Mouse (Mus musculus): Measurements from ENCODE around the gene Pard3b. TPM values are rescaled to one million over a fixed set of nuclear protein-coding genes. Genes with fewer than 3 reads are reported as not detected.

The Pard3b gene
- polyA plus RNA-seq, 1 experiment = 0.71 TPM

DNA sequence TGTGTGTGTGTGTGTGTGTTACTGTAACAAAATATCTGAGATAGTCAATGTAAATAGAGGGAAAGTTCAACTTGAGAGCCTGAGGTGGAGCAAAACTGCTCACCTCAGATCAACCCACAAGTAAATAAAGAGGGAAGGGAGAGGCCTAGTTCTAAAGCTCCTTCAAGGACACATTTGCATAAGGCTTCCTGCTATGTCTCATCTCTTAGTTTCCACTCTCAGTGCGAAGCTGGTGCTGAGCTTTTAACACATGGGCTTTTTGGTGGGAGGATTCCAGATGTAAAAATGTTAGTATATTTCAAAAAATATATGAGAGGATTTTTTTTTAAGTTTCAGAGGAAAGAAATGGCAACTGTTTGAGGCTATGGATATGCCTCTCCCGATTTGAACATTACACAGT is 294.9 kb downstream of the Pard3b start:
- WGBS = 81% methylated on average over 2 of the region's 2 CpGs
- no peaks in the 10 kb centered on the region for H3K36me3 ChIP-seq (ENCODE audit: control insufficient read depth, insufficient read depth, low read length)
- TF ChIP-seq CTCF (IDR thresholded peaks at IDR 0.05; ENCODE audit: borderline replicate concordance, control insufficient read depth, extremely low read depth, insufficient read depth, low read length, poor library complexity) = no peak
- TF ChIP-seq POLR2A (IDR thresholded peaks at IDR 0.05; ENCODE audit: control insufficient read depth, extremely low read depth, insufficient read depth, low read length, poor library complexity) = no peak

GRCm38 (mm10) chr1:61934760-61935159 is 296.1 kb downstream of the Pard3b start:
- DNase-seq = no peak
- H3K4me3 ChIP-seq (ENCODE audit: control insufficient read depth, insufficient read depth, low read length) = no peak overlapping the region
- WGBS = 78% methylated on average over 4 of the region's 4 CpGs
- H3K27ac ChIP-seq (ENCODE audit: control insufficient read depth, insufficient read depth, low read length) = no peak overlapping the region
- H3K36me3 ChIP-seq (ENCODE audit: control insufficient read depth, insufficient read depth, low read length) = no peaks in the 10 kb centered on the region
- H3K27me3 ChIP-seq (ENCODE audit: control insufficient read depth, insufficient read depth, low read length) = no peaks in the 10 kb centered on the region
- TF ChIP-seq POLR2A (IDR thresholded peaks at IDR 0.05; ENCODE audit: control insufficient read depth, extremely low read depth, insufficient read depth, low read length, poor library complexity) = no peak
- TF ChIP-seq CTCF (IDR thresholded peaks at IDR 0.05; ENCODE audit: borderline replicate concordance, control insufficient read depth, extremely low read depth, insufficient read depth, low read length, poor library complexity) = no peak
- H3K4me1 ChIP-seq (replicated peaks; ENCODE audit: control insufficient read depth, insufficient read depth, low read length) = no peaks in the 10 kb centered on the region

More for the DNA sequence above, 294.9 kb downstream of the Pard3b start:
- no peak overlapping the region for H3K4me3 ChIP-seq (ENCODE audit: control insufficient read depth, insufficient read depth, low read length)
- H3K27me3 ChIP-seq (ENCODE audit: control insufficient read depth, insufficient read depth, low read length) = no peaks in the 10 kb centered on the region
- H3K27ac ChIP-seq (ENCODE audit: control insufficient read depth, insufficient read depth, low read length) = no peak overlapping the region
- H3K4me1 ChIP-seq (replicated peaks; ENCODE audit: control insufficient read depth, insufficient read depth, low read length) = no peaks in the 10 kb centered on the region
- DNase-seq = no peak

DNA sequence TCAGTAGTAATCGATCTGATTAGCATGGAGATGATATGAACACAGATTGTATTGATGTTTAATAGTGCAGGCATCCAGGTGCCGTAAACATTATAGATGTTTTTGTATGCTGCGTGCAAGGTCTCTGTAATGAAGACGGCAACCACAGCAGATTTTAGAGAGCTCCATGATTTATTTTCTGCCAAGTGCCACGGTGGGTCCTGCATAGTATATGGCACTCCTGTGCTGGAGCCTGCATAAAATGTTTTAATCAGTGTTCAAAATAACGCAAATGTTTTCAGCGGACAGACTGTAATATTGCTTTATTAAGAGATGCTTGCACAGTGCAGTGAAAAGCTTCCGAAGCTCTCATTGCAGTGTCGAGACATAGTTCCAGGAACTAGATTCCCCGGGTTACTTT is 301.3 kb downstream of the Pard3b start:
- no peak for DNase-seq
- TF ChIP-seq CTCF (IDR thresholded peaks at IDR 0.05; ENCODE audit: borderline replicate concordance, control insufficient read depth, extremely low read depth, insufficient read depth, low read length, poor library complexity) = no peak
- TF ChIP-seq POLR2A (IDR thresholded peaks at IDR 0.05; ENCODE audit: control insufficient read depth, extremely low read depth, insufficient read depth, low read length, poor library complexity) = no peak
- Histone ChIP-seq H3K36me3 (ENCODE audit: control insufficient read depth, insufficient read depth, low read length) (no peaks in the 10 kb centered on the region), H3K27me3 (ENCODE audit: control insufficient read depth, insufficient read depth, low read length) (no peaks in the 10 kb centered on the region), H3K4me3 (ENCODE audit: control insufficient read depth, insufficient read depth, low read length) (no peak overlapping the region), H3K27ac (ENCODE audit: control insufficient read depth, insufficient read depth, low read length) (no peak overlapping the region), H3K4me1 (replicated peaks; ENCODE audit: control insufficient read depth, insufficient read depth, low read length) (no peaks in the 10 kb centered on the region)
- 95% methylated on average over 10 of the region's 10 CpGs for WGBS

DNA sequence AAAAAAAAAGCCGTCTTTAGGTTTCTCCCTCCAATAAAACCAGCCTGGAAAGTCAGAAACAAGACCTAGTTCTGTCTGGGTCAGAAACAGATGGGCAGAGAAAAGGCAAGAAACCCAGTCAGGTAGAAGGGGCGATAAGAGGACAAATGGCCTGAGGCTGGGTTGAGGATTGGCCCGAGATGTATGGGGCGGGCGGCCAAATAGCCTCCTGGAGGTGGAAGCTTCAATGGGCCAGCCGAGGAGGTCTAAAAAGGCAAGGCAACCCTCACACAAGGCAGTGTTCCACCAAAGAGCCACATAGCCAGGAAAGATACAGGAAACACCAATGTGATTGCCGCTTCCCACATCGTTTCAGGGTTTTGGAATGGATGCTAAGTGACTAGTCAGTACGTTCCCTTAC is 322.9 kb downstream of the Pard3b start:
- no peak for DNase-seq
- TF ChIP-seq POLR2A (IDR thresholded peaks at IDR 0.05; ENCODE audit: control insufficient read depth, extremely low read depth, insufficient read depth, low read length, poor library complexity) (no peak), CTCF (IDR thresholded peaks at IDR 0.05; ENCODE audit: borderline replicate concordance, control insufficient read depth, extremely low read depth, insufficient read depth, low read length, poor library complexity) (no peak)
- no peaks in the 10 kb centered on the region for H3K36me3 ChIP-seq (ENCODE audit: control insufficient read depth, insufficient read depth, low read length)
- no peak overlapping the region for H3K4me3 ChIP-seq (ENCODE audit: control insufficient read depth, insufficient read depth, low read length)
- H3K4me1 ChIP-seq (replicated peaks; ENCODE audit: control insufficient read depth, insufficient read depth, low read length) = no peaks in the 10 kb centered on the region
- H3K27me3 ChIP-seq (ENCODE audit: control insufficient read depth, insufficient read depth, low read length) = no peaks in the 10 kb centered on the region
- WGBS = 96% methylated on average over 9 of the region's 9 CpGs
- no peak overlapping the region for H3K27ac ChIP-seq (ENCODE audit: control insufficient read depth, insufficient read depth, low read length)

- Histone ChIP-seq H3K4me1 (replicated peaks; ENCODE audit: control insufficient read depth, insufficient read depth, low read length) (no peaks in the 10 kb centered on the region), H3K27me3 (ENCODE audit: control insufficient read depth, insufficient read depth, low read length) (no peaks in the 10 kb centered on the region), H3K4me3 (ENCODE audit: control insufficient read depth, insufficient read depth, low read length) (no peak overlapping the region), H3K36me3 (ENCODE audit: control insufficient read depth, insufficient read depth, low read length) (no peaks in the 10 kb centered on the region), H3K27ac (ENCODE audit: control insufficient read depth, insufficient read depth, low read length) (no peak overlapping the region)
- no peak for DNase-seq
- TF ChIP-seq POLR2A (IDR thresholded peaks at IDR 0.05; ENCODE audit: control insufficient read depth, extremely low read depth, insufficient read depth, low read length, poor library complexity) (no peak), CTCF (IDR thresholded peaks at IDR 0.05; ENCODE audit: borderline replicate concordance, control insufficient read depth, extremely low read depth, insufficient read depth, low read length, poor library complexity) (no peak)
- 96% methylated on average over 4 of the region's 4 CpGs for WGBS
Measured at GRCm38 (mm10) chr1:61962571-61962970, 323.9 kb downstream of the Pard3b start.

- no peak overlapping the region for H3K4me3 ChIP-seq (ENCODE audit: control insufficient read depth, insufficient read depth, low read length)
- H3K27me3 ChIP-seq (ENCODE audit: control insufficient read depth, insufficient read depth, low read length) = no peaks in the 10 kb centered on the region
- no peaks in the 10 kb centered on the region for H3K36me3 ChIP-seq (ENCODE audit: control insufficient read depth, insufficient read depth, low read length)
- H3K27ac ChIP-seq (ENCODE audit: control insufficient read depth, insufficient read depth, low read length) = no peak overlapping the region
- 80% methylated on average over 3 of the region's 3 CpGs for WGBS
- TF ChIP-seq CTCF (IDR thresholded peaks at IDR 0.05; ENCODE audit: borderline replicate concordance, control insufficient read depth, extremely low read depth, insufficient read depth, low read length, poor library complexity) = no peak
- TF ChIP-seq POLR2A (IDR thresholded peaks at IDR 0.05; ENCODE audit: control insufficient read depth, extremely low read depth, insufficient read depth, low read length, poor library complexity) = no peak
- H3K4me1 ChIP-seq (replicated peaks; ENCODE audit: control insufficient read depth, insufficient read depth, low read length) = no peaks in the 10 kb centered on the region
- no peak for DNase-seq
Measured at GRCm38 (mm10) chr1:61967124-61967523, 328.5 kb downstream of the Pard3b start.

DNA sequence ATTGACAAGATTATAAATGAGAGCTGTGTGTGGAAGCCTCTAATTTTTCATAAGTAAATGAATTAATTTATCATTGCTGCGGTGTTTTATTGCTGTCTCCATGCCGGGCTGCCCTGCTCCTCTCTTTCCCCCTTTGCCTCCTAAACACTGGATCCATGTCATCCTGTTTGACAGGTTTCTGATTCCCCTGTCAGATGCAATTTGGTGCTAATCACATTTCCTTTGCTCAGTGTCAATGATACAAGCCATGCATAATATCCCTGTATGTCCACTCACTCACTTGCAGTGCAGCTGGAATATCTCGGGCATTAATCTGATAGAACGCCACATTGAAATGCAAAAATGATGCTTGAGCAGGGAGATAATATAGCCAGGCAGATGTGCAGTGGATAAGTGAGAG is 329.2 kb downstream of the Pard3b start:
- 96% methylated on average over 4 of the region's 4 CpGs for WGBS
- Histone ChIP-seq H3K4me1 (replicated peaks; ENCODE audit: control insufficient read depth, insufficient read depth, low read length) (no peaks in the 10 kb centered on the region), H3K27me3 (ENCODE audit: control insufficient read depth, insufficient read depth, low read length) (no peaks in the 10 kb centered on the region), H3K36me3 (ENCODE audit: control insufficient read depth, insufficient read depth, low read length) (no peaks in the 10 kb centered on the region), H3K27ac (ENCODE audit: control insufficient read depth, insufficient read depth, low read length) (no peak overlapping the region), H3K4me3 (ENCODE audit: control insufficient read depth, insufficient read depth, low read length) (no peak overlapping the region)
- no peak for DNase-seq
- TF ChIP-seq POLR2A (IDR thresholded peaks at IDR 0.05; ENCODE audit: control insufficient read depth, extremely low read depth, insufficient read depth, low read length, poor library complexity) = no peak
- no peak for TF ChIP-seq CTCF (IDR thresholded peaks at IDR 0.05; ENCODE audit: borderline replicate concordance, control insufficient read depth, extremely low read depth, insufficient read depth, low read length, poor library complexity)

Measured in thymus, adult 2 months (tissue).